Mouse (Mus musculus) 416B (cell line): ENCODE measurements around the gene Fkrp.

Experiments
- DNase-seq: peaks from one replicate; pipeline ENCODE4 v3.0.0; 2011; ENCODE audit warnings: low read depth

Fkrp gene

GRCm38 (mm10) chr7:16792316-16792715 lies 24.2 kb downstream of the Fkrp start:
- no peak for DNase-seq

- no peak for DNase-seq
Measured at GRCm38 (mm10) chr7:16785541-16786083, 30.9 kb downstream of the Fkrp start.

DNA sequence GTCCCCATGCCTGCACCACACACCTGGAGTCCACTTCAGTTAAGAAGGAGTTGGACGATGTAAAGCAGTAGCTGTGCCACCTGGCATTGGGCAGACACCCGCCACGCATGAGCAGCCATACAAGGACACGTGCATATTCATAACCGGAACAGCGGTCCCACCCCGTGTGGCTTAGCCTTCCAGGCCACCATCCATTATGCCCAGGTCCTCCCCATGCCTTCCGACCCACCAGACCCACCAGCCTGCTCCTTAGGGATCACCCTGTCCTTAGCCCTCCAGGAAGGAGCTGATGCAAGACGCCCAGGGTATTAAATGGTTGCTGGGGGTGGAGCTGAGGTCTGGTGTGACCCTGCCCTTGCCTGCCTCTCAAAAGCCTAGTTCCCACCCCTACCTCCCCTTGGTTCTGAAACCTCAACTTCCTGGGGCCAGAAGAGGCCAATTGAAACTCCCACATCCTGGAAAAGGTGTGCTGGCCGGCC lies 32.0 kb downstream of the Fkrp start:
- peak; percentile 90 for DNase-seq

DNA sequence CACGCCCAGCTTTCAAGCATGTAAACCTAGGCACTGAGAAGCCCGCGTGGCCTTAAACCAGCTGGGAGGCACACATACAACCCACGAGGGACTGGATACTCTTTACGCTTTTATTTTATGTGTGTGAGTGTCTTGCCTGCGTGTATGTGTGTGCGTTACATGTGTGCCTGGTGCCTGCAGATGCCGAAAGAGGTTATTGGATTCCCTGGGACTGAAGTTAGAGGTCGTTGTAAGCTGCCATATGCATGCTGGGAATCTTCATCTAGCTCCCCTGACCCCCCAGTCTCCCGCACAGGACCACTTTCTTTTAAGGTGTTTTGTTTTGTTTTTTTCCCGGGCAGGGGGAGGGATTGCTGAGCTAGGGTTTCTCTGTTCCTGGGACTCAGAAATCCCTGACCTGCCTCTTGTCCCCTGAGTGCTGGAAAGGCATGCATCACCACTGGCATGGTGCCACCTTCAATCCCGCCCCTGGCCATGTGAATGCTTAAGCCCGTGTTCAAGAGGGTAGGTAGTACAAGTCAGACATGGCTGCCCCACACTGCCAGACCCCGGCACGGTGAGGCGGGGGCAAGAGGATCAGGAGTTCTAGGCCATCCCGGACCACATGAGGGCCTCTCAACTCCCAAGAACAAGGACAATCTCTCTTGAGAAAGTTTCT lies 32.6 kb downstream of the Fkrp start:
- peak; percentile 82 for DNase-seq

DNA sequence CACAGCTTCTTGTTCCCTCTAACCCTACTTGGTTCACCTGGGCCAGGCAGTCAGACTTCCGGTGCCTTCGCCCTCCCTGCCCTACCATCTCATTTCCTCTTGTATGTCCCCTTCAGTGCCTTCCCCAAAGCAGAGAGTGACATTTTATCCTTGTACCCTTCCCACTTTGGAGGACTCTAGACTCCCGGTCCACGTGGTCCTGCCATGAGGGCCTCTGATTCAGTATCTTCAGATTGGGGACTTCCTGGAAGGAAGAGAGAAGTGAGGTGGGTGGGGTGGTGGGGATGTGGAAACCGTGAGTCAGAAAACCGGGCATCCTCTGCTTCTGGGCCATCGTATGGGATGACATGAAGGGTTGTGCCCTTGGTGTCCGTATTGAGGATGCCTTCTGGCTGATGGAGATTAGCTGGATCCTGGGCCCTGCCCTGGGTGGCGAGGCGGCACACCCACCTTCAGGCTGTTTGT lies 33.3 kb downstream of the Fkrp start:
- peak; percentile 91 for DNase-seq

GRCm38 (mm10) chr7:16782555-16783125 lies 33.9 kb downstream of the Fkrp start:
- DNase-seq = peak; percentile 70

DNA sequence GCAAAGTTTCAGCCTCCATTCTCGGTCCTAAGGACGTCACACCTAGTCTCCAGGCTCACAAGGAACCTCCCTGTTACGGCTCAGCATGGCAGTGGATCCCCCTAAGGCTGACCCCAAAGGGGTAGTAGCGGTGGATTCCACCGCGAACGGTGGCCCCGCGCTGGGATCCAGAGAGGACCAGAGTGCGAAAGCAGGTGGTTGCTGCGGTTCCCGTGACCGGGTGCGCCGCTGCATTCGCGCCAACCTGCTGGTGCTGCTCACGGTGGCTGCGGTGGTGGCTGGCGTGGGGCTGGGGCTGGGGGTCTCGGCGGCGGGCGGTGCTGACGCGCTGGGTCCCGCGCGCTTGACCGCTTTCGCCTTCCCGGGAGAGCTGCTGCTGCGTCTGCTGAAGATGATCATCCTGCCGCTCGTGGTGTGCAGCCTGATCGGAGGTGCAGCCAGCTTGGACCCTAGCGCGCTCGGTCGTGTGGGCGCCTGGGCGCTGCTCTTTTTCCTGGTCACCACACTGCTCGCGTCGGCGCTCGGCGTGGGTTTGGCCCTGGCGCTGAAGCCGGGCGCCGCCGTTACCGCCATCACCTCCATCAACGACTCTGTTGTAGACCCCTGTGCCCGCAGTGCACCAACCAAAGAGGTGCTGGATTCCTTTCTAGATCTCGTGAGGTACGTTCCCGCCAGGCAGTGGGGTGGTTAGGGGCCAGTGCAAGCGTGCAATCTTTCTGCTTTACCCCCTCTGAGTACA lies 34.5 kb downstream of the Fkrp start:
- no peak for DNase-seq

DNA sequence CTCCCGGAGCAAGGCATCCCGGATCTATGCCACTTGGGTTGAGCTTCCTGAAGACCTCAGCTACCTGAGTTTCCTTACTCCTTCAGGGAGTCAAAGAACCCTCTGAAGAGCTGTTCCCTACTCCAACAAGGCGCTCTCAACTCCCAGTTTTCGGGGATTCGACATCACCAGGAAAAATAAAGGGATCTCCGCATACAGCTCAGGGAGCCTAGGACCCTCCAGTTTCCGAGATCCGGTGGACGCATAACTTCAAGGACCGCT lies 35.0 kb downstream of the Fkrp start:
- no peak for DNase-seq

DNA sequence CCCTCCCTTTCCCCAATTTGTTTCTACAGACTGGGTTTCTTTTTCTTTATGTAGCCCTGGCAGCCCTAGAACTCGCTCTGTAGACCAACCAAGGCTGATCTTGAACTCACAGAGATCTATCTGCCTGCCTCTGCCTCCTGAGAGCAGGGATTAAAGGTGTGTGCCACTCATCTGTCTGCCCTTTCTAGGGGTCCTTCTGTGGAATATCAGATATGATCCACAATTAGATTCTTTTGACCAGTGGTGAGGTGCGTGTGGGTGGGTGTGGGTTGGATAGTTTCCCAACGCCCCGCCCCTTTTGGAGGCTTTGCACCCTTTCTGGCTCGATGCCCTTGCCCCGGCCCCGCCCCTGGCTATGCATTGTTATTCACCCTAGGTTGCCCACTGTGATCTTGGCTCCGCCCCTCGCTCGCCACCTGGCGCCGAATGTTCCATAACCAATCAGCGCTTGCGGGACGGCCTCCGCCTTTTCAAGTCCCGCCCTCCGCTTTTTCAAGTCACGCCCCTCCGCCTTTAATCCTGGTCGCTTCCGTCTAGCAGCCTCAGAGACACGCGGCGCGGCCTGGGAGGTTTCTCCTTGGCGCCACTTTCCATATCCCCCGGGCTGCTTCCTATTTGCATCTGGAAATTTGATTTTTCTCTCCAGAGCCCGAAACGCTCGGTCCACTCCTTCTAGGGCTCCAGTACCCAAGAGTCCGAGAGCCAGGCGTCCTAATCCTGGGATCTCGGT lies 35.5 kb downstream of the Fkrp start, which contains the start of gene Slc1a5:
Gene Slc1a5 (plus strand): TSS at position 516 of the 730 bp plus-strand sequence.
- peak; percentile 99 for DNase-seq

DNA sequence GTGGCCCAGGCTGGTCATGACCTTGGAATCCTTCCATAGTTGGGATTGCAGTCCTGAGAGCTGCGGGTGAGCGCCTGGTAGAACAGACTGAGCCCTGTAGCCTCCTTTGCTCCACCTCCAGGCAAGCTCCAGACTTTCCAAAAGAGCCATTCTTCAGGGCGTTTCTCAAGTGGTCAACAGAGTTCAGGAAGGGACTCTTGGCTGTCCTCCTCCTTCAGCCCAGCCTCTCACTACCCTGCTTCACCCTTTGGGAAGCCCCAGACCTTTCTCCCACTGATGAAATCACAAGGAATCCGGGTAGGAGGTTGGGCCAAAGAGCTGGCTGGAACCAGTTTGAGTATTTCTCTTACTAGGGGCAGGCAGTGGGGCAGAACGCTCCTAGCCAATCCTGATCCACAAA lies 36.5 kb downstream of the Fkrp start:
- DNase-seq = no peak

GRCm38 (mm10) chr7:16775888-16776287 lies 40.6 kb downstream of the Fkrp start:
- DNase-seq = peak; percentile 20

DNA sequence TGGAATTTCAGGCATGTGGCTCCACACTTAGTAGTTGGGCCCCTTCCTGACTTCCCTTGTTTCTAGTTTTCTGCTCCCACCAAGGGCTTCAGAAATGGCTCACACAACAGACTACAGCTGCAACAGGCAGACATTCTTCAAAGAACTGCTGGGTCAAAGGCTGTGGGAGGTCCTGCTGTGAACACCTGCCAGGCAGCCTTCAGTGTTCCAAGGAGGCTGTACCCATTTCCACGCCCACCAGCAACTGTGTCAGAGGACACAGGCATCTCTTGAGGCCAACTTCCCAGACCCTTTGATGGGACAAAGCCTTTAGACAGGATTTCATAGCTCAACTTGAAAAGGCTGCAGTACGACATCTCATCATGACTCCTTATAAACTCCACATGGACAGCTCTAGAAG lies 50.1 kb downstream of the Fkrp start:
- DNase-seq = no peak

DNA sequence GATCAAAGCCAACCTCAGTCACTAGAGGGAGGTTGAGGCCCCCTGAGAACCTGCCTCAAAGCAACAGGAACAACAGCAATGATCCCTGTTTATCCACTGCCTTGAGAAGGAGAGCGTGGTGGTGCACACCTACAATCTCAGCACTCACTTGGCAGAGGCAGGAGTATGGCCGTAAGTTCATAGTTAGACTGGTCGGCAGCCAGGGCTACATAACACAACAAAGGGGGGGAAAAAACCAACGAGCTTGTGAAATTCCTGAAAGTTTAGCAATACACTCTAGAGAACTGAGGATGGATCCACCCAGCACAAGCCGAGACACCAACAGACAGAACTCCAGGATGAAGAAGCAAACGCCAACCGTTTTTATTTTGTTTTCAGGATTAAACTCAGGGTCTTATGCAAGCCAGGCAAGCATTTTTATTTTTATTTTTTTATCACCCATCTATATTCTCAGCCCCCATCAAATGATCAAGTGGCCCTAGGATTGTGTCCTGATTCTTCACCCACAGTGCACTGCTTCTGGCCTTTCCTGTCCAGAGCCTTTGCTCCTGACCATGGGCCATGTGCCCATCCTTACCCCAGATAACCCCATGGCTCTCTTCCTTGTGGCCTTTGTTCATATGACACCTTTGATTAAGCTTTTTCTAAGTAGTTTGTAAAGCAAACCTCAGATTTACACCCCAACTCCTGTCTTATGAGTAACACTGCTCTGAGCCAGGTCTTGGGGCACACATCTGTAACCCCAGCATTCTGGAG lies 52.9 kb downstream of the Fkrp start:
- no peak for DNase-seq

DNA sequence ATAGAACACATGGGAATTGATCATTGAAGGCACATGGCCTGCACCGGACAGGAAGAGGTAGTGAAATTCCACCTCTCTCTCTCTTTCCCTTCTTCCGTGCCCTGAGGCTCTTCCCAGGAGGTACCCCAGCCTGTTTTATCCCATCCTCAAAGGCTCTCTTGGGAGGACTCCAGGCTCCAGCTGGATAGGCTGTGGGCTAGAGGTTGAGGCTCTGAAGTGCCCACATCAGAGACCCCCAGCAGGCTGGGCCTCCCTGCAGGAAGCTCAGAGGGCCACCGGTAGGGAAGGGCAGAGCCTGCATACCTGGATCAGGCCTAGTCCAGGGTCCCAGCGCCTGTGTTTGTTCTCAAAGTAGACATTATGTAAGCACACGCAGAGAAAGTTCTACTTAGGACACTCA lies 54.9 kb downstream of the Fkrp start:
- DNase-seq = no peak

DNA sequence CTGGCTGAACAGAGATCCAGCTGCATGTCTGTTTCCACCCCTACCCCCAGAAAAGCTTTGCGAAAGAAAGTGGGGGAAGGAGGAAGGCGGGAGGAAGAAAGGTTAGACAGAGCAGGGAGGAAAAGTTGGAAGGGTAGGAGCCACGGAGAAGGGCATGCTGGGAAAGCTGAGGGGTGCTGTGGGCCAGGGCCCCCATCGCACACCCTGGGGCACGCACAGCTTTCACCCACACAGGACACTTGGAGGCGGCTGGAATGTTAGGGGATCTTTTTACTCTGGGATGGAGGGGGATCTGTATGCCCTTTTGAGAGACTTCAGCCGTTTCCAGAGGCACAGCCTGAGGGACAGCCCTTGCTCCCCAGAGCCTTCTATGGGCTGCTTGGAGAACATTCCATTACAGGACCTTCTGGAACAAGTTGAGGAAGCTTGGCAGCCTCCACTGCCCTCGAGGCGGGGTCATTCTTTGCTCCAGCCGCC lies 55.5 kb downstream of the Fkrp start:
- DNase-seq = no peak

- peak; percentile 47 for DNase-seq
Measured at GRCm38 (mm10) chr7:16760292-16760691, 56.2 kb downstream of the Fkrp start.
